Mouse (Mus musculus) limb, embryonic 14.5 days (tissue): ENCODE data around the gene Sept5. TPM values are rescaled to one million over a fixed set of nuclear protein-coding genes. Genes with fewer than 3 reads are reported as not detected.

Source experiments
- ATAC-seq: fragments of 200-750 bp; cut with Nextera tagmentation; 2 replicates; pipeline ENCODE4 v1.8.0; 2017; ENCODE audit warnings: low read depth, moderate number of reproducible peaks, moderate TSS enrichment; ENCODE audit not compliant: low FRiP score
- DNase-seq: peaks from one replicate; pipeline ENCODE4 v3.0.0-alpha.2; 2015; ENCODE audit warnings: low spot score
- H3K27ac ChIP-seq: fragments of 300-500 bp; sonication (generic); replicated peaks from 2 replicates; pipeline ENCODE4 v1.5.1; 2014; ENCODE audit warnings: low read depth, mild to moderate bottlenecking, low read length, moderate library complexity, mixed read lengths
- H3K27me3 ChIP-seq: fragments of 300-500 bp; sonication (generic); 2 replicates; pipeline ENCODE4 v1.6.1; 2014; ENCODE audit warnings: low read length, mixed read lengths; ENCODE audit not compliant: control insufficient read depth, insufficient read depth
- H3K36me3 ChIP-seq: fragments of 300-500 bp; sonication (generic); 2 replicates; pipeline ENCODE4 v1.6.1; 2014; ENCODE audit warnings: mild to moderate bottlenecking, low read length, moderate library complexity, mixed read lengths; ENCODE audit not compliant: control insufficient read depth, insufficient read depth
- H3K4me1 ChIP-seq: fragments of 300-500 bp; sonication (generic); 2 replicates; pipeline ENCODE4 v1.6.1; 2014; ENCODE audit warnings: antibody characterized with exemption, low read length, mixed read lengths; ENCODE audit not compliant: control insufficient read depth, insufficient read depth
- H3K4me2 ChIP-seq: fragments of 300-500 bp; sonication (generic); replicated peaks from 2 replicates; pipeline ENCODE4 v1.6.1; 2014; ENCODE audit warnings: low read depth, mild to moderate bottlenecking, low read length, moderate library complexity; ENCODE audit not compliant: severe bottlenecking
- H3K4me3 ChIP-seq: fragments of 300-500 bp; sonication (generic); replicated peaks from 2 replicates; pipeline ENCODE4 v1.5.1; 2014; ENCODE audit warnings: low read length
- H3K9ac ChIP-seq: fragments of 300-500 bp; sonication (generic); 2 replicates; pipeline ENCODE4 v1.6.1; 2014; ENCODE audit warnings: mild to moderate bottlenecking, low read depth, low read length, moderate library complexity; ENCODE audit not compliant: severe bottlenecking
- H3K9me3 ChIP-seq: fragments of 300-500 bp; sonication (generic); 2 replicates; pipeline ENCODE4 v1.6.1; 2016; ENCODE audit warnings: low read length; ENCODE audit not compliant: control insufficient read depth
- POLR2A ChIP-seq: fragments of 200-500 bp; IDR thresholded peaks from 2 replicates; pipeline ENCODE4 v1.8.0; 2012; ENCODE audit warnings: inconsistent platforms, mild to moderate bottlenecking, moderate library complexity, borderline replicate concordance; ENCODE audit not compliant: insufficient read depth, insufficient read length; ENCODE audit errors: extremely low read depth
- WGBS: fragments of 180-500 bp; shearing (Covaris S2); extraction: QIAGEN DNeasy Blood & Tissue Kit; methylation state at CpG from one replicate; pipeline ENCODE4 v1.1.7; 2014; 5-methylcytosine and 5-hydroxymethylcytosine counted together
- polyA plus RNA-seq, 2 experiments: library from polyadenylated mRNA; depleted of rRNA in 1 of 2; stranded (reverse) in 1 of 2; unstranded in 1 of 2; fragments of >200 nt; fragmentation: Nextera tagmentation in 1 of 2; extraction: Ambion mirVana in 1 of 2; gene quantifications; 2 replicates each; pipeline versions ENCODE4 v1.2.1 to v1.2.3; 2012 to 2014

Gene Sept5
- polyA plus RNA-seq, 2 experiments: 43.4 to 94.5 TPM

GRCm38 (mm10) chr16:18645329-18645728 is 15.6 kb upstream of the Sept5 start:
- no peak for DNase-seq
- Histone ChIP-seq H3K4me1 (peaks cover 5% of the 10 kb centered on the region), H3K4me2 (no peak overlapping the region), H3K9me3 (no peaks in the 10 kb centered on the region), H3K27ac (peak overlapping the region; percentile 56), H3K27me3 (no peaks in the 10 kb centered on the region), H3K9ac (no peak overlapping the region), H3K4me3 (no peak overlapping the region), H3K36me3 (no peaks in the 10 kb centered on the region)
- no peak for ATAC-seq
- TF ChIP-seq POLR2A: no peak
- WGBS: 75% methylated on average over 6 of the region's 6 CpGs

DNA sequence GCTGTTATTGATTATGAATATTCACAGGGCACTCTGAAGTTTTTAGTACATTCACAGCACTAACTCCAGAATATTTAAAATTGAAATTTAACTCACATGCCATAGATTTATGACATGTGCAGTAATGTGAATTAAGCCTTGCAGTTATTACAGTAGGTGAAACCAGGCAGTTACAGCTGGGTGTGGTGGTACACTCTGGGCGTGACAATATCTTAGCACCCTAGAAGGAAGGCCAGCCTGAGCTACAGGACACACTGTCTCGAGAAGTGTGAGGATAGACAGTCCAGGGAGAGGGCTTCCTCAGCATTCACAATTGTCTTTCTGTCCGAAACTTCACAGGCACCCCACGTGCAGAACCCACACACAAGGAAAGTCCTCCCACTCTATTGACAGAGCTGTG is 14.7 kb upstream of the Sept5 start:
- no peaks in the 10 kb centered on the region for H3K9me3 ChIP-seq
- no peak overlapping the region for H3K27ac ChIP-seq
- no peak for TF ChIP-seq POLR2A
- H3K4me2 ChIP-seq: no peak overlapping the region
- H3K4me1 ChIP-seq: peaks cover 5% of the 10 kb centered on the region
- DNase-seq (no peak), ATAC-seq (no peak)
- no peaks in the 10 kb centered on the region for H3K27me3 ChIP-seq
- no peak overlapping the region for H3K4me3 ChIP-seq
- H3K9ac ChIP-seq: no peak overlapping the region
- no peaks in the 10 kb centered on the region for H3K36me3 ChIP-seq
- 85% methylated on average over 4 of the region's 4 CpGs for WGBS

DNA sequence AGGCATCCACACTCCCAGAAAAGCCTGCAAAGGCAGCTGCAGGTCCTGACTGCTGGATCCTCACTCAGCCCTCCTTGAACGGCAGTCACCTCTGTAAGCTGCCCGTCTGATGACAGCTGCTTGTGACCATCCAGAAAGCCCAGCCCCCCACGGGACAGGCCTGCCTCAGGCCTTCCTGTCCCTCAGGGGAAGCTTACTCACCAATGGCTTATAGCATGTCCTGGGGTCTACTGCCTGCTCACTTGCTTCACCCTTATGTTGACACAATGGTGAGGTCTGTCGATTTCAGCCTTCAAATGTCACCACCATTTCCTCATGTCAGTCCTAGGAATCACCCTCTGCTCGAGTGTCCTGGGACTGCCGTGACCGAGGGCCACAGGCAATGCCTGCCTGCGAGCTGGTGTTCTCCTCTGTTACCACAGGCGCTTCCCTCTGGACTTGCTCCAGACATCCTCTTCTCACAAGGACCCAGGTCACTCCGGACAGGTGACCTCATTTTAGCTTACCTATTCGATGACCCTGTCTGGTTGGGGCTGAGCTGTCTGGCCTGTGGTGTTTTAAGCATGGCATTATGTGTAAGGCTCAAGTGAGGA is 13.7 kb upstream of the Sept5 start:
- H3K27ac ChIP-seq: no peak overlapping the region
- 72% methylated on average over 11 of the region's 11 CpGs for WGBS
- no peak overlapping the region for H3K4me2 ChIP-seq
- DNase-seq: no peak
- ATAC-seq: no peak
- H3K9ac ChIP-seq: no peak overlapping the region
- H3K9me3 ChIP-seq: no peaks in the 10 kb centered on the region
- peaks cover 5% of the 10 kb centered on the region for H3K4me1 ChIP-seq
- H3K27me3 ChIP-seq: no peaks in the 10 kb centered on the region
- H3K4me3 ChIP-seq: no peak overlapping the region
- no peaks in the 10 kb centered on the region for H3K36me3 ChIP-seq
- no peak for TF ChIP-seq POLR2A

DNA sequence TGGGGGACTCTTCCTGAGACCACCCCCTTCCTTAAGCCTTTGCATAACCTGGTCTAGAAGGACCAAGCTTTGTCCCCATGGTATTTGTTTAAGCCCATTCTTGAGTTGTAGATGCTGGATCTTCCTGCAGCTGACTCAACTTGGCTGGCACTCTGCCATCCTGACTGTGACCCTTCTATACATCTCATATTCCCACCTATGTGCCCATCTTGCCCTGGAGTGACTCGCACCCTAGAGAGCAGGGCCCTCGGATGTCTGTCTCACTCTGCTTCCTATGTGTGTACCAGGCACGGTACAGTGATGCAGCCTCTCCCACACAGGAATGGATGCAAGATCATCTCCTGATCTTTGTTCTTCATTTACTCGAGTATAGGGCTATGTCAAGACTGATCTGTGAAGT is 13.1 kb upstream of the Sept5 start:
- Histone ChIP-seq H3K27ac (0 out of 2 replicates have a peak overlapping the region, but pooled peaks have one; percentile 10), H3K36me3 (no peaks in the 10 kb centered on the region), H3K4me2 (no peak overlapping the region), H3K4me1 (peaks cover 5% of the 10 kb centered on the region), H3K9me3 (no peaks in the 10 kb centered on the region), H3K27me3 (no peaks in the 10 kb centered on the region), H3K9ac (no peak overlapping the region), H3K4me3 (no peak overlapping the region)
- 81% methylated on average over 4 of the region's 4 CpGs for WGBS
- DNase-seq (no peak), ATAC-seq (no peak)
- TF ChIP-seq POLR2A: no peak

GRCm38 (mm10) chr16:18642291-18642690 is 12.5 kb upstream of the Sept5 start:
- H3K4me2 ChIP-seq: no peak overlapping the region
- DNase-seq: no peak
- H3K27ac ChIP-seq: no peak overlapping the region
- no peak overlapping the region for H3K9ac ChIP-seq
- H3K36me3 ChIP-seq: no peaks in the 10 kb centered on the region
- ATAC-seq: no peak
- H3K27me3 ChIP-seq: no peaks in the 10 kb centered on the region
- WGBS: 48% methylated on average over 7 of the region's 7 CpGs
- H3K9me3 ChIP-seq: no peaks in the 10 kb centered on the region
- H3K4me1 ChIP-seq: peaks cover 5% of the 10 kb centered on the region
- no peak overlapping the region for H3K4me3 ChIP-seq
- TF ChIP-seq POLR2A: no peak
